Mouse (Mus musculus) layer of hippocampus, adult 8-10 months (tissue): ENCODE results near the gene Dio1. TPM values are rescaled to one million over a fixed set of nuclear protein-coding genes. Genes with fewer than 3 reads are reported as not detected.

ENCODE experiments used
- DNase-seq, 2 experiments: peaks; one replicate each; pipeline ENCODE4 v3.0.0; 2022; ENCODE audit warnings: low spot score in 2 of 2
- total RNA-seq, 4 experiments: library from RNA; stranded (reverse); gene quantifications; 2 replicates each; pipeline ENCODE4 v1.2.4; 2022

Gene Dio1
- total RNA-seq, 4 experiments from 2014 or later: not detected

DNA sequence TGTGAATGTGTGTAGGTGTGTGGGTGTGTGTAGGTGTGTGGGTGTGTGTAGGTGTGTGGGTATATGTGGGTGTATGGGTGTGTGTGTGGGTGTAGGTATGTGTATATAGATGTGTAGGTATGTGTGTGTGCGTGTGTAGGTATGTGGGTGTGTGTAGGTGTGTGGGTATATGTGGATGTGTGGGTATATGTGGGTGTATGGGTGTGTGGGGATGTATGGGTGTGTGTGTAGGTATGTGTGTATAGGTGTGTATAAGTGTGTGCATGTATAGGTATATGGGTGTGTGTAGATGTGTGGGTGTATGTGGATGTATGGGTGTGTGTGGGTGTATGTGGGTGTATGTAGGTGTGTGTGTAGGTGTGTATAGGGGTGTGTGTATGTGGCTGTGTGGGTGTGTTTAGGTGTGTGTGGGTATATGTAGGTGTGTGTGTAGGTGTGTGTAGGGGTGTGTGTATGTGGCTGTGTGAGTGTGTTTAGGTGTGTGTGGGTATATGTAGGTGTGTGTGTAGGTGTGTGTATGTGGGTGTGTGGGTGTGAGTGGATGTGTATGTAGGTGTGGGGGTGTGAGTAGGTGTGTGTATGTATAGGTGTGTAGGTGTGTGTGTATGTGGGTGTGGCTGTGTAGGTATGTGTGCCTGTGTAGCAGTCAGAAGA is 5.9 kb downstream of the Dio1 start:
- DNase-seq: no peak

DNA sequence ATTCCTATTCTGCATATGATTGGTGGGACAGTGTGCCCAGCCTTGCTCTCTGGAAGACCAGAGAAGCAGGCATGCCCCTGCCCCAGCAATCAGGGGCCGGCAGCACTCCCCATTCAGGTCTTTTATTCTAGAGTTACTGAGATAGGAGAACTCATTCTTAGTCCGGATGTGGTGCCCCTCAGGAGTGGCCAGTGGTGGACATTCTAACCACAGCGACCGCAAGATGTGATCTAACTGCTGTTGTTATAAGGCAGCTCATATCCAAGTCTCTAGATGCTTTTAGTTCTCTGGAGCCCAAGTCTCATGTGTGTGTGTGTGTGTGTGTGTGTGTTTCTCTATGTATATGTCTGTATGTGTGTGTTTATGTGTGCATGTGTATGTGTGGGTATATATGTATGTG is 6.6 kb downstream of the Dio1 start:
- no peak for DNase-seq

DNA sequence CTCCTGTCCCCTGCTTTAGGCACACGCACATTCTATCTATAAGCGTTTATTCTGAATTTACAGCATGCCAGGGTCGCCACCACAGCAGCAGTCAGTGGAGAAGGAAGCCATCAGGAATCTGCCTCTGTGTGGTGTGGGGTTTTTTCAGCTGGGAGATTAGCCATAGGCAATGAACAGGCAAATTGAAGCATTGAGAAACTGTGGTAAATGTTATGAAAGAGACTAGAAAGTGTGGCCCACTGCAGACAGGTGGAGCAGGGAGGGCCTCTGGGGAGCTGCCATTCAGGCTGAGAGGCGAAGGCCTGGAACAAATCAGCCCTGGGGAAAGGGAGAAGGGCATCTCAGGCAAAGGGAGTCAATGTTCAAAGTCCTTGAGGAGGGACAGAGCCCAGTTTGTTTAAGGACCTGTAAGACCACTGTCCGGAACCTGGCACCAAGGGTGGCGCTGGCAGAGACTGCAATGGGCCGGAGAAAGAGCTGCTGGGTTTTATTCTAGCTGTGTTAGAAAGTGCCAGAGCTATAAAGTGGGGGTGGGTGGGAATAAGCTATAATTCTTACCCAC is 7.1 kb downstream of the Dio1 start:
- no peak for DNase-seq

DNA sequence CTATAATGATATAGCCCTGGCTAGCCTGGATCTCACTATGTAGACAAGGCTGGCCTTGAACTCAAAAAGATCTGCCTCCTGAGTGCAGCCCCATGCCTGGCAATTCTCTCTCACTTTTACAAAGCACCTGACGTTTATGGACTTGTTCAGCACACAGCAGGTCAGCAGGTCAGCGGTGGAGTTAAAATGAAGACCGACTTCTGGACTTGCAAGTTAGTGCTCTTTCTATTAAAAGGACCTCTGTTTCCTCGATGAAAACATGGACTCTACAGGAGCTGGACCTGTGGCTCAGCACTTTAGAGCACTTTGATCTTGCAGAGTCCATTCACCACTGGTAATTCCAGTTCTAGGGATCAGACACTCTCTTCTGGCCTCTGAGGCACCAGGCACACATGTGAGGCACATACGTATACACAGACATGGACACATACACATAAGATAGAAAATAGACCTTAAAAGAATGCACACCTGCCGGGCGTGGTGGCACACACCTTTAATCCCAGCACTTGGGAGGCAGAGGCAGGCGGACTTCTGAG is 8.8 kb downstream of the Dio1 start:
- DNase-seq: no peak

DNA sequence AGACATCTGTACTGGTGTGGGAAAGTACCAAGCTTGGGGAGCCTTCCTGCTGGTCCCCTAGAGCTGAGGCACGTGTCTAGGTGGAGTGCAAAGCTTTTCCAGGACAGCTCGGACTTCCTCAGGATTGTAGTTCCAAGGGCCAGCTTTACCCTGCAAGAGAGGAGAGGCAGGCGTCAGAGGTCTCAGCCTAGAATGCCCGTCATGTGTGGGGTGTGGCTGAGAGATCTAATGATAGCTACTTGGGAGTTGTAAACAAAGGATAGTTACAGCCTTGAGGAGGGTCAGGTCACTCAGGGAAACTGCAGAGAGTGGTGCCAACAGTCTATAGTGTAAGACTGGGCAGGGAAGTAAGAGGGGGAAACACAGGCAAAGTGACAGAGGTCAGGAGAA is 14.7 kb downstream of the Dio1 start:
- DNase-seq: no peak

DNA sequence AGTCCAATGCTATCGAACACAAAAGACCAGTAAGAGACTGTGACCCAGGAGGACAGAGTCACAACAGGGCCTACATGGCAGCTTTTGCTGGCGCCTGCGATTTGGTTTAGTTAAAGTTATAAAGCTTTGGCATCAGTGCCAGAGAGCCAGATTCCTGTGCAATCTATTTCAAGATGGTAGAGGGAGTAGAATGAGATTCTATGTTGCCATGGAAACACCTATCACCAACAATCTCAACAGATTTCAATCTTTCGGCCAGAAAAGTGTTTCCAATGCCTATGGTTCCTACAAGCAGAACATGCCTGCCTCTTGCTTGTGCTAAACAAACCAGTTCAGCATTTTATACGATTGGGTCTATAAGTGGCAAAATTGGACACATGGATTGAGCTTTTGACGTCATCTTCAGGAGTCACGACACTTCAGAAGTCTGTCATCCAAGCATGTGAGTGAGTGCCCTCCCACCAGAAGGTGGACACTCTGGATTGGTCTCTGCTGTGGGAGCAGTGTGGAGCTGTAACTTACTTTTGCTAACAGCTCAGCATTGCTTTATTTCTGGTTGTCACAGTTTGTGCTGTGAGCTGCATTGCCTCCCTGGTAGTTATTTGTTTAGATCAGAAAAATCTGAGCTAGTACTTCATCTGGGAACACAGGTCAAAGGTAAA is 15.2 kb downstream of the Dio1 start:
- DNase-seq: peak; percentile 22 to 31

DNA sequence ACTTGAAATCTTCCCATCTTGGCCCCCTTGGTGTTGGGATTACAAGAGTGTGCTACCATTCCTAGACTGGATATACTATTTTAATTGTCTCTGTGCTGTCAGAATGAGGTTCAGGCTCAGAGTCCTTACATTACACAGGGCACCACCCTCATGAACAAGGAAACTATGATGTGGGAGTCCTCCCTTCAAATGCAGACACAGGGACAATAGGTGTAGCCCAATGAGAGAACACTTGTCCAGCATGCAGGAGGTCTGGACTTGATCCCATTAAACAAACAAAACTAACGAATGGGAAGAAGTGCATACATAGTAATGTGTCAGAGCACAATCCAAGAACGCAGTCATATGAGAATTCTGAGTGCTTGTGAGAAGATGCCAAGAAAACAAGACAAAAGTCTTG is 19.5 kb downstream of the Dio1 start:
- no peak for DNase-seq

DNA sequence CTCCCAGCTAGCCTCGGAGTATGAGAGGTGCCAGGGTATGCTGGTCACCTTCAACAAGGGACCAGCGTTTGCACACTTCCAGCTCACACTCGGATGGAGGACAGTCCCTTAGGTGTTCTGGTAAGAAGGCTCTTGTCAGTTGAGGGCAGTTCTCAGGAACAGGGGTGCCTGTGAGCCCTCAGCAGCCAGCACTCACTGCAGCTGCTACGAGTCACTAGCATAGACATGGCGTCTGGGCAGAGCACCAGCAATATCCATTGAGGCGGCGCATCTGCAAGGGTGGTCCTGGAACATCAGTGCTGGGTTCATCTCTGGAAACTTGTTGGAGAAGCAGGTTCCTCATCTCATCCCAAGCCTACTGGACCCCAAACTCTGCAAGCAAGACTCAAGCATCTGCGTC is 20.6 kb downstream of the Dio1 start:
- DNase-seq: no peak

DNA sequence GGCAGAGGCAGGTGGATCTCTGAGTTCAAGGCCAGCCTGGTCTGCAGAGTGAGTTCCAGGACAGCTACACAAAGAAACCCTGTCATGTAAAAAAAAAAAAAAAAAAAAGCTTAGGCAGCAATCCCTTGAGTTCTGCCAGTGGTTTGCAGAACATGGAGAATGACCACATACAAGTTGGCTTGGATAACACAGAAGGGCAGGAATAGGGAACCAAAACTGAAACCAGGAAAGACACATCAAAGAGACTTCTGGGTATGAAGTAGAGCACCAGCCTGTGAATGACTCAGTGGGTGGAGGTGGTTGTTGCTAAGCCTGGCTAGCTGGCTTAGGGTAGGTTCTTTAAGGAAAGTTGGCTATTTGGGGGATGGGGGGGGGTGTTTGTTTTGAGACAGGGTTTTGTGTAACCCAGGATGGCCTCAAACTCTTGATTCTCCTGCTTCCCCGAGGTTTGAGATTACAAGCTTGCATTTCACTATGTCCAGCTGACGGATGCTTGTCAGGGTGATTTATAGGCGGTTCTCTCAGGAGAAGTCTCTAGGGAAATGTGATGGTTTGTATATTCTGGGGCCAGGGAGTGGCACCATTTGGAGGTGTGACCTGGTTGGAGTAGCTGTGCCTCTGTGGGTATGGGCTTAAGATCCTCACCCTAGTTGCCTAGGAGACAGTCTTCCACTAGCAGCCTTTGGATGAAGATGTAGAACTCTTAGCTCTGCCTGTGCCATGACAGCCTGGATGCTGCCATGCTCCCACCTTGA is 21.3 kb downstream of the Dio1 start:
- no peak for DNase-seq

DNA sequence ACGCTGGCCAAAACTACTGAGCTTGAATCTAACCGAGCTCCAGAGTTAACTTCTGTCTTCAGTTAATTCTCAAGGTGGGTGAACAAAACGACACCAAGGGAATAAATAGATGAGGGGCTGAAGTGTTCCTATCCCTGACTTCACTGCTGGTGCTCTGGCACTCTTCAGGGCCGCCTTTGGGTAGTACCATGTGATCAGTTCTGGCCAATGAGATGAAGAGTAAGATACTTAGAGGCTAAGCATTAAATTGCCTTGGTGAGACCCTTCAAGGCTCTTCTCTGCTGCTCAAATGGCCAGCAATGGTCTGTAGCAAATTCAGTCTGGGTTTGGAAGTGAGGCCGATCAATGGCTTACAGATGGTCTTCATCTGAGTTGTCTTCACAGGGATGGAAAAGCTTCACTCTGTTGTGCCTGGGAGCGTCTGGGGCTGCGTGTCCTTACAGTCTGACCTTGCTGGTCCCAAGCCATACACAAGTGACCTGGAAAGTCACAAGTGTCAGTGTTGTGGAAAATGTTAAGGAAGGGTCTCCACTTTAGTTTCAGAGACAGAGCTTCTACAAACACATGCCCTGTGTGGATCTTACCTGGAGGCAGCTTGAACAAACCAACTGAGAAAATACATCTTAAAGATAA is 26.0 kb downstream of the Dio1 start:
- DNase-seq: no peak

DNA sequence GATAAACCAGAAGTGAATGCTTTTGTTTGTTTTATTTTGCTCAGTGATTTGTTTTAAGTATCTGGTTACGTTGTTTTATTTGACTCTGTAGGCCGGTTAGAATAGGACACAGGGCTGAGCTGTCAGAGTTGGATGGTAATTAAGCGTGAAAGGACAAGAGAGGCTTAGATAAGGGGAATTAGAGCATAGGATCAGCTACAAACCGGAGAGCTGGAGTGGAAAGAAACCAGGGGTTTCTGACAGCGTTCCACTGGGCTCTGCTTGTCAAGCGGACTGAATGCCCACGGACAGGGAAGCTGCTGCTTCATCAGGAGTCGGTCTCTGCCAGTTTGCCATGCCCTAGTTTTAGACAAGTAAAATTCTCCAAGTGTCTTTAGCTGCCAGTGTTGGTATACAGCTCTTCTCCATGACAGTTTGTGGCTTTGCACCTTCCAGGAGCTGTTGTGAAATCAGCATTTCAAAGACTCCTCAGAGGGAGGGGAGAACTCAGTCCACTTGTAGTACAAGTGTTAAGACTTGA is 28.7 kb downstream of the Dio1 start:
- no peak for DNase-seq

DNA sequence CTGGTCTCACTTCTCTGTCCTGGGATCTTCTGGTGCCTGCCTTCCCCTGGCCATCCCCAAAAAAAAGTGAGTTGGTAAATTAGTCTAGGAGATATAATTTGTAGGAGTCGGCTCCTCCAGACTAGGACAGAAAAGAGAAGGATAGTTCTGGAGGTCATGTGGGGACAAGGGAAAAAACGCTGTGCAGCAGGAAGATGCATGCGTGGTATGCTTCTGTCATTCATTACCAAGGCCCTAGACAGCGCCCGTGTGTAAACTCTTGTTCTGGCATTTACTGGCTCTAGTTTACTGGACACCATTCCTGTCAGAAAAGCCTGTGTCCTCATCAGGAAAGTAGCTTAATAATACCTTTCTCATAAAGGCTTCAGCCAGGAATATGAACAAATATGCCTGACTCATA is 32.5 kb downstream of the Dio1 start:
- DNase-seq: no peak

DNA sequence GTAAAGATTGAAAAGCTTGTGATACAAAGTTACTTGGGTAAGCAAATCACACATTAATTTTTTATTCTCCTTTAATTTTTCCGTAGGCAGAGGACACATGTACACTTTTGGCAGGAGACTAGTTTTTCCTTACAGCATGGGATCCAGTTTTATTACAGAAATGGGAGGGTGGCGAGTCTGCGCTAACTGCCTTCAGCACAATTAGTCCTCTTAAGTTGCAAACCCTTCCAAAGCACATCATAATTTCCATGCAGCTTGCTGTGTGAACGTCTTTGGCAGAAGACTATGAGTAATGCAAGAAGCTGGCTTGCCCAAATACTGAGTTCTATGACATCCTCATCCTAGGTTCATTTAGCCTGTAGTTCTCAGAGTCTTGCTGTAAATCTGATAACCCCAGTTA is 33.3 kb downstream of the Dio1 start:
- no peak for DNase-seq

DNA sequence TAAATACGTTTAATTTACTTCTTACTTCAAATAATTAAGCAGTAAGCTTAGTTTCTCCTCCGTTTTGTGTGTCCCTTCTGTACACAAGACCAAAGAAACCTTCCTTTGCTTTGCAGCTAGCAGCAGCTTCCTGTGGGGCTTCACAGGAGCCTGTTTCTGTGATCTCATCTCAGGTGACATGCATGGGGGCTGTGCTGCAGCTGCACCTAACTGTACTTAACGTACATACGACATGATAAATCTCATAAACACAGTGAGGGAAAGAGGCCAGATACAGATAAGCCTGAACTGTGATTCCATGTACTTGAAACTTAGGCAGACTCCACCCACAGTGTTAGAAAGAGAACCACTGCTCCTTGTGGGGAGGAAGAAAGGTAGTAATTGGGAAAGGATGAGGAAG is 47.0 kb downstream of the Dio1 start:
- DNase-seq: no peak

DNA sequence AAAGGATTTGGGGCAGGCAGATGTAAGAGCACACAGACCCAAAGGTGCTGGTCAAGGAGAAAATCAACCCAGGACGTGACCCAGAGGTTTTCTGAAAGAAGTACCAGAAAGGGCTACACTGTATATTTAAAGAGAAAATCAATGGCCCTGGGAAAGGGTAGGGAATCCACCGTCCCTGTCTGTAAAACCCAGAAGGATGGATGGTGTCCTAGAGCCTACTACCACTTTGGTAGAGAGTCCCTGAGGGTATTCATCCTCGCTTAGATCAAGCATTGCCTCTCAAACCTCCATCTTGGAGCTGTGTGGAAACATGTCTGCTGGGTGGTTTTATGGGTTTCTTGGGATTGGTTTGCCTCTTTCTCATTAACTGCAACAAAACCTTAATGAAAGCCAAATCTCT is 52.6 kb downstream of the Dio1 start:
- no peak for DNase-seq

DNA sequence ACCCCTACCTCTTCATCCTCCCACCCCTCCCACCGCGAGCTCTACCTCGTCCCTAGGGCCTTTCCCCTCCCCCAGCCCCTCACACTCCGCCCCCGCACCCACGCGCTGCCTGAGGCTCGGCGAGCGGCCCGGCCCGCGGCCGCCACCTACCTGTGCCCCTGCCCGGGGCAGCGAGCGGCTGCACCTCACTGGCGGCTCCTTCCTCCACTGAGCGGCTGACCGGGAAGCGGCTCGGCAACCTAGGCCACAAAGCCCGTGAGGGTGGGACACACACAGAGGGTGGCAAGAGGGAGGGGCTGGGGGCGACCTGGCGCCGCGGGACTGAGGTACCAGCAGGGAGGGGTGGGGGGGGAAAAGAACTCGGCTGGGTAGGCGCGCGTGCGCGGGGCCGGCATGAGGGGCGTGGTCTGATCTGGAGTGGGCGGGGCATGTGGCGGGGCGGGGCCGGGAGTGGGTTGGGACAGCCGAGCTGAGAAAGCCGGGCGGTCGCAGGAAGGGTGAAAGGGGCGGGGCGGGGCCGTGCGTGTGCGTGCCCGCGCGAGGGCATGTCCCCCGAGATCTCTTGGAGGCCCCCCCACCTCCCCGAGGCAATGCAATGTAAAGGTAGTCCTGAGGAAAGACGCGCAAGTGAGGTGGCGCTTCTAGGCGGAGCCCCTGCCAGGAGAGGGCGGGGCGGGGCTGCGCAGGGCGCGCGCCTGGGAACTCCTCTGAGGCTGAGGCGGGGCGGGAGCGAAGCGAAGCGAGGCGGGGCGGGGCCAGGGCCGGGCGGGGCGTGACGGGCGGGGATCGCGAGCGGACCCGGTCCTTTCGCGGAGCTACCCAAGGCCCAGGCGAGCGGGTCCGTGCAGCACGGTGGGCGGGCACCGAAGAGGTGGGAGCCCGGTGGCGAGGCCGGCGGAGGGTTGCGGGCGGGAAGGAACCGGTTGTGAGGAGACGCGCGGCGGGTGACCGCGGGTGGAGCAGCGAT is 53.6 kb downstream of the Dio1 start, which contains the start of the genes Lrrc42 and Hspb11:
Gene Lrrc42 (minus strand): TSS at position 408 of the 967 bp plus-strand sequence.
Gene Hspb11 (plus strand): TSS at position 469 of the 967 bp plus-strand sequence.
- DNase-seq: peak; percentile 90

DNA sequence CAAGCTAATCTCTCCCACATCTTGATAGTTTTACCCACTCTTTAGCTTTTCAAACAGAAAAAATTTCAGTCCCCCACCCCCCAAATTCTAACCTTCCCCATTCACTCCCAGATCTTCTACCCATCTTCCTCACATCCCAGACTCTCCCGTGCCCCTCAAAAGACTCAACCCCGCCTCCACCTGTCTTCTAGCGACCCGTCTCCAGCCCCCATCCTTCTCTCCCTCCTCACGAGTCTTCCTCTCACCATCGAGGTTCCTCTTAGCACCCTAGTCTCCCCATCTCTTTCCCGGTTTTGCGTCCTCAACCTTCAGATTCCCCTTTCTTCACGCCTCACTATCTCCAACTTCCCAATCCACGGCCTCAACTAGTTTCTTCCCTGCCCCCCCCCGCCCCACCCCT is 54.4 kb downstream of the Dio1 start:
- no peak for DNase-seq

DNA sequence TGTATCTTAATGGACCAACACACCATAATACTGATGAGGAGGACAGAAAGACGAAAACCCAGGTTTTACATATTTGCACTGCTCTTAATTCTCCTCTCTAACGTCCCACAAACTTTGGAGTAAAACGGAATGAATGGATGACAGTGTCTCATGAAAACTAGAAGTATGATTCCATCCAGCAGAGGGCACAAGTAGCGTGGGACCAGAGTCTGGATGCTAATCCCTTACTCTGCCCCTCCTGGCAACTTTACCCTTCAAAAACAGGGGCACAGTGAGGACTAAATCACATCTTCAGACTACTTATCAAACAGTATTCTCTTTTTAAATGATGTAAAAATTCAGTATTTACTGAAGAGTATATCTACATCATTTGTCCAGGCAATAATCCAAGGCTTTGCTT is 56.5 kb downstream of the Dio1 start:
- peak in 1 of 2 experiments; percentile 30 for DNase-seq

DNA sequence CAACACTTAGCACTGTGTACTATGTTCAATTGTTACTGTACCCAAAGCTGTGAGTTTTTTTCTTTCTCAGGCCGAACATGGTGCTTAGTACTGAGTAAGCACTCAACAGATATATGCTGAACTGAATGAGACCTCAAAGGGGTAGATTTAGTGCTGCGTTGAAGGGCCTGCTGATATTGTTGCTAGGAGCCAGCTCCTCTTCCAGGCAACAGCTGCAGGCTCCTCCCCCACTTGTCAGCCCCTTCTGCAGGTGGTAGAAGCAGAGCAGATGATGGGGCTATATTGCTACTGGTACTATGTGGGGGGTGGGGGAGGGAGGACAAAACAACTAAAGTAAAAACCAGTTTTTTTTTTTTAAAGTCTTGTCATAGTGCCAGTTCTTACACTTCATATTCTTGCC is 57.5 kb downstream of the Dio1 start:
- DNase-seq: no peak

DNA sequence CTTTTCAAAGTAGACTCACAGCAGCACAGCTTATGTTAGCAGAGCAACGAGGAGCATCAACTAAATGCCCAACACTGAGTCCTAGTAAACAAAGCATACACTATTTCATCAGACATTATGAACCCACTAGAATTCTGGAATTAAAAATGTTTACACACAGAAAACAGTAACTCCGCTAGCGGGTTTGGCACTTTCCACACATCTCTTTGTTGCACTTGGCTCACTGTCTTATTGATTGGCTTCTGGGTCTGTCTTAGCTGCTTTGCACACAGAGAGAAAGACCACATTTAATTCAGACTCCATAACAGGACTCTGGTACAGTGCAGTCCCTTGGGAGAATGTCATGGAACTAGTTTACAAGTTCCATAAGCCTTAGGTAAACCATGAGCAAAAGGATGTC is 58.9 kb downstream of the Dio1 start:
- DNase-seq: no peak
